Mouse (Mus musculus): ENCODE data around the gene Cab39l. TPM values are rescaled to one million over a fixed set of nuclear protein-coding genes. Genes with fewer than 3 reads are reported as not detected.

The Cab39l gene
- polyA plus RNA-seq, 1 experiment from 2014 or later = 39.8 TPM

DNA sequence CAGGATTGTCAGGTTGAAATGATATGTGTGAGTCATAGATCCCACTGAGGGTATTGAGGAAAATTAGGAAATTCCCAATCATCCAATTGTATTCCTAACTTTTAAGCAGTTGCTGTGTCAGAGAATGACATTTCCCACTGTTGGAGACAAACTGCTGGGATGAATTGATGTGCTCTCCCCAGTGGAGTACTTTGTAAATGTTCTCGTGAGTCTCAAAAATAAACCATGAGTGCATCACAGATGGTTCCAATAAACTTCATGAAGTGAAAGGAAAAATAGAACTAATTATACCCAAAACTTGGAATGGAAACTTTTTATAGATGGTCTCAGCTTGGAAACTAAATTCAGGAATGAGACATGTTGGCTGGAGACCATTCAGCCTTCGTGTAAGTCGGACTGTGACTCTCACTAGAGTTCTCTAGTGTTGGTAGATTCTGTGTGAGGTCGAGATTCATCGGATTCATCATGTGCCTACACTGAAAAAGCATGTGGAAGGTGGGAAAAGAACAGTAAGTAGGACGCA lies 73.2 kb downstream of the Cab39l start:
- Histone ChIP-seq H3K9me3 (no peaks in the 10 kb centered on the region), H3K36me3 (no peaks in the 10 kb centered on the region), H3K27ac (peak overlapping the region; percentile 76; the same call in 1 of the 2 replicates), H3K9ac (no peak overlapping the region), H3K4me1 (peaks cover 4% of the 10 kb centered on the region; the same call in 1 of the 2 replicates), H3K27me3 (no peaks in the 10 kb centered on the region), H3K4me2 (no peak overlapping the region), H3K4me3 (no peak overlapping the region)
- no peak for ATAC-seq (ENCODE audit: insufficient number of reproducible peaks, insufficient read depth, low FRiP score, low TSS enrichment, low read depth)
- 56% methylated on average over 6 of the region's 6 CpGs for WGBS

- ATAC-seq (ENCODE audit: insufficient number of reproducible peaks, insufficient read depth, low FRiP score, low TSS enrichment, low read depth) = no peak
- Histone ChIP-seq H3K27ac (no peak overlapping the region), H3K4me1 (no peaks in the 10 kb centered on the region), H3K9ac (no peak overlapping the region), H3K4me3 (no peak overlapping the region), H3K27me3 (no peaks in the 10 kb centered on the region), H3K36me3 (no peaks in the 10 kb centered on the region), H3K9me3 (no peaks in the 10 kb centered on the region), H3K4me2 (no peak overlapping the region)
- WGBS = 82% methylated on average over 5 of the region's 5 CpGs
Observed at GRCm38 (mm10) chr14:59525843-59526242, 85.1 kb downstream of the Cab39l start.

GRCm38 (mm10) chr14:59530801-59531200 lies 90.0 kb downstream of the Cab39l start:
- H3K27ac ChIP-seq = no peak overlapping the region
- H3K4me1 ChIP-seq = no peaks in the 10 kb centered on the region
- no peak overlapping the region for H3K9ac ChIP-seq
- no peaks in the 10 kb centered on the region for H3K9me3 ChIP-seq
- ATAC-seq (ENCODE audit: insufficient number of reproducible peaks, insufficient read depth, low FRiP score, low TSS enrichment, low read depth) = no peak
- H3K36me3 ChIP-seq = no peaks in the 10 kb centered on the region
- no peak overlapping the region for H3K4me3 ChIP-seq
- no peak overlapping the region for H3K4me2 ChIP-seq
- no peaks in the 10 kb centered on the region for H3K27me3 ChIP-seq
- 76% methylated on average over 1 of the region's 1 CpGs for WGBS

DNA sequence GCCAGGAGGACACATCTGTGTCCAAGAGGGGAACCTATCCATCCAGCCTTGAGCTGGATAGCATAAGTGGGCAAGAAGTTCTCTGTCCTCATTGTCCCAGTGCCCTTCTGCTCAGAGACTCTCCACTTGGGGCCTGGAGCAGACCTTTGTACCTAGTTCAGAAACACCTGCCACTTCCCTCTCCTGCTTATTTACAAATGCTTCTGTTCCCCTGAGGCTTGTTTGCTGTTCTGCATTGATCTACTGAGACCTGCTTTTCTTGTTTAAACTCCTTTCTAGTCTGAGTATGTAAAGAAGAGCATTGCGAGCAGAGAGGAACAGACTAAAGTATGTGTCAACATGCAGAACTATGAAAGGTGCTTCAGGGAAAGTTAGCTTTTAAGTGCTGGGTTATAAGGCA lies 92.2 kb downstream of the Cab39l start:
- Histone ChIP-seq H3K9me3 (no peaks in the 10 kb centered on the region), H3K36me3 (no peaks in the 10 kb centered on the region), H3K27me3 (no peaks in the 10 kb centered on the region), H3K9ac (no peak overlapping the region), H3K4me3 (no peak overlapping the region), H3K4me2 (no peak overlapping the region), H3K27ac (no peak overlapping the region), H3K4me1 (no peaks in the 10 kb centered on the region)
- 74% methylated on average over 1 of the region's 1 CpGs for WGBS
- ATAC-seq (ENCODE audit: insufficient number of reproducible peaks, insufficient read depth, low FRiP score, low TSS enrichment, low read depth) = no peak

DNA sequence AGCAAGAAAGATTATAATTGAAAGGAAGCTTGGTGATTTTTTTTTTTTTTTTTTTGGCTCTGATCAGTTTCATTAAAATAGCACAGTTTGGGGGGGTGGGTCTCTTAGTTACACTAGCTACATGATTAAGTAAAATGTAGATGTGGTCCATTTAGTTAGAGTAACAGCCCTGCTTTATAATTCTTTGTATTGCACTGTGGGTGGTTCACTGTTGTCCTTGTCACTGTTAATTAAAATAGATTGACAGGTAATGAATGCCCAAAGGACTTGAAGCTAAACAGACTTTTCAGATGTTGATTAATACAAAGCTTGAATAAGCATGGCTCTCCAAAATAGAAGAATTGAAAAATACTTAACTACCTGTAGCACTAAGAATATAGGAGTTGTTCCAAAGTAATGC lies 93.1 kb downstream of the Cab39l start:
- Histone ChIP-seq H3K4me3 (no peak overlapping the region), H3K4me1 (no peaks in the 10 kb centered on the region), H3K4me2 (no peak overlapping the region), H3K9ac (no peak overlapping the region), H3K9me3 (no peaks in the 10 kb centered on the region), H3K27ac (no peak overlapping the region), H3K27me3 (no peaks in the 10 kb centered on the region), H3K36me3 (no peaks in the 10 kb centered on the region)
- ATAC-seq (ENCODE audit: insufficient number of reproducible peaks, insufficient read depth, low FRiP score, low TSS enrichment, low read depth) = no peak

DNA sequence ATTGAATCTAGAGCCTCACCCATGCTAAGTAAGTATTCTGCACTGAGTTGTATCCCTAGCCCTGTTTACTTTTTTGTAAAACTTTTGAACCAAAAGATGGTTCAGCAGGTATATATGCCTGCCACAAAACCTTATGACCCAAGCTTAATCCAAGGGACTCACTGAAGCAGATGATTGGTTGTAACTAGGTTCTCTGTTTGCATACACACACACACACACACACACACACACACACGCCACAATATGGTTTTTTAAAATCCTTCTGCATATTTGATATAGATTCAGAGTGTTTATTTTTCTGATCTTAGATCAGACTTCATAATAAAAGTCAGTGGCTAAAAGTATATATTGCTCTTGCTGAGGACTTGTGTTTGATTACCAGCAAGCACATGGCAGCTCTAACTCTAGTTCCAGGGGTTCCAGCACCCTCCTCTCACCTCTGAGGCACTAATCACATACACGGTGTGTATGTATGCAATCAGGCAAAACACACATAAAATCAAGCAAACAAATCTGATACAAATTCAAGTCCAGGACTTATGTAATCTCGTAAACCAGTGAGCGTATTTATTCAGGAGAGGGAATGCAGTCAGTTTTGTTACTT lies 97.2 kb downstream of the Cab39l start:
- Histone ChIP-seq H3K9ac (no peak overlapping the region), H3K4me3 (no peak overlapping the region), H3K36me3 (no peaks in the 10 kb centered on the region), H3K9me3 (no peaks in the 10 kb centered on the region), H3K4me1 (no peaks in the 10 kb centered on the region), H3K27ac (no peak overlapping the region), H3K4me2 (no peak overlapping the region), H3K27me3 (no peaks in the 10 kb centered on the region)
- ATAC-seq (ENCODE audit: insufficient number of reproducible peaks, insufficient read depth, low FRiP score, low TSS enrichment, low read depth) = no peak
- WGBS = 87% methylated on average over 4 of the region's 4 CpGs

GRCm38 (mm10) chr14:59540230-59540629 lies 99.5 kb downstream of the Cab39l start:
- H3K4me3 ChIP-seq = no peak overlapping the region
- no peak overlapping the region for H3K4me2 ChIP-seq
- H3K9ac ChIP-seq = no peak overlapping the region
- no peak overlapping the region for H3K27ac ChIP-seq
- H3K4me1 ChIP-seq = no peaks in the 10 kb centered on the region
- H3K27me3 ChIP-seq = no peaks in the 10 kb centered on the region
- H3K36me3 ChIP-seq = no peaks in the 10 kb centered on the region
- WGBS = 85% methylated on average over 2 of the region's 2 CpGs
- no peak for ATAC-seq (ENCODE audit: insufficient number of reproducible peaks, insufficient read depth, low FRiP score, low TSS enrichment, low read depth)
- no peaks in the 10 kb centered on the region for H3K9me3 ChIP-seq

GRCm38 (mm10) chr14:59540761-59541160 lies 100.0 kb downstream of the Cab39l start:
- H3K4me2 ChIP-seq = no peak overlapping the region
- H3K27ac ChIP-seq = no peak overlapping the region
- no peaks in the 10 kb centered on the region for H3K4me1 ChIP-seq
- H3K27me3 ChIP-seq = no peaks in the 10 kb centered on the region
- H3K4me3 ChIP-seq = no peak overlapping the region
- H3K9ac ChIP-seq = no peak overlapping the region
- 82% methylated on average over 6 of the region's 6 CpGs for WGBS
- no peaks in the 10 kb centered on the region for H3K36me3 ChIP-seq
- no peak for ATAC-seq (ENCODE audit: insufficient number of reproducible peaks, insufficient read depth, low FRiP score, low TSS enrichment, low read depth)
- H3K9me3 ChIP-seq = no peaks in the 10 kb centered on the region

DNA sequence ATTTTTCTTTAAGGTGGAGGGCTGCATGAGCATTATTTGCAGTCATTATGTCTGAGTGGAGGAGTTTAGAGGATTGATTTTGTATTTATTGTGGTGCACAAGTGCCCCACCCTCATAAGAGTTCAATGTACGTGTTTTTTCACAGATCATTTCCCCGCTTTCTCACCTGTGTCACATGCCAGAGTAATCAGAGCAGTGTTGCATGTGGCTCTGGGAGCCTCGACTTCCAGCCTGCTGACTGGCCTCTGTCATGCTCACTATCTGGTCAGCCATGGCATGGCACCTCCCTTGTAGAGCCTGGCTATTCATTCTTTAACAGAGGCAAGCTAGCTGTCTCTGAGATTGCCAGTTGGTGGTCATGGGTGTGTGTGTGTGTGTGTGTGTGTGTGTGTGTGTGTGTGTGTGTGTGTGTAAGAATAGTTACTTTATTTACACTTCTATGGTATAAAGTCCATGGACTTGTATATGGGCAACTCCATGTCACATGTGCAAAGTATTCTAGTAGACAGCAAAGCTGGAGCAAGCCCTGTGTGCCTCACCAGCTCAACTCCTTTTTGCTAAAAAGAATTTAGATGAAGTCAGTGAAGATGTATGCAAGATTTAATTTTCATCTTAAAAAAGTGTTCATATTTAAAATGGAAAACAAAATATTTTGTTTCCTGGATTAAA lies 102.5 kb downstream of the Cab39l start:
- 85% methylated on average over 3 of the region's 3 CpGs for WGBS
- no peaks in the 10 kb centered on the region for H3K36me3 ChIP-seq
- no peak for ATAC-seq (ENCODE audit: insufficient number of reproducible peaks, insufficient read depth, low FRiP score, low TSS enrichment, low read depth)
- no peak overlapping the region for H3K4me3 ChIP-seq
- no peak overlapping the region for H3K27ac ChIP-seq
- H3K27me3 ChIP-seq = no peaks in the 10 kb centered on the region
- no peaks in the 10 kb centered on the region for H3K4me1 ChIP-seq
- H3K9ac ChIP-seq = no peak overlapping the region
- no peak overlapping the region for H3K4me2 ChIP-seq
- H3K9me3 ChIP-seq = no peaks in the 10 kb centered on the region

DNA sequence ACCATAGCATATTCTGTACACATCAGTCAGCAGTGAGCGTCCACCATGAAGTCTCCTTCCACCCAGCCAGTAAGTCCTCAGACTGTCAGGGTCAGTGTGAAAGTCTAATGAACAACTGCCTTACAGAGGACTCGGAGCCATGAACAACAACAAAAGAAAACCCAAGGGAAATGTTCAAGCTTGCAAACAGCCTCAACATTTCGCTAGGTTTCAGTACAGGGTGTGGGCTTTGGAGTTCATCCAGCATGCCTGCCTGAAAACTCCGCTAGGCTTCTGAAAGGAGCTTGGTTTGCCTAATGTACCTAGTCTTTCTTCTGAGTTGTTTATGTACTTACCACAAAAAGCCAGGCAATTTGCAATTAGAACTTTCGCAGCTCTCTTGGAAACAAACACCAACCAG lies 103.2 kb downstream of the Cab39l start:
- Histone ChIP-seq H3K4me3 (no peak overlapping the region), H3K9me3 (no peaks in the 10 kb centered on the region), H3K9ac (no peak overlapping the region), H3K27ac (no peak overlapping the region), H3K36me3 (no peaks in the 10 kb centered on the region), H3K4me1 (peaks cover 5% of the 10 kb centered on the region; the same call in 1 of the 2 replicates), H3K27me3 (no peaks in the 10 kb centered on the region), H3K4me2 (no peak overlapping the region)
- no peak for ATAC-seq (ENCODE audit: insufficient number of reproducible peaks, insufficient read depth, low FRiP score, low TSS enrichment, low read depth)
- WGBS = 70% methylated on average over 5 of the region's 5 CpGs

- no peaks in the 10 kb centered on the region for H3K27me3 ChIP-seq
- no peaks in the 10 kb centered on the region for H3K36me3 ChIP-seq
- no peak overlapping the region for H3K27ac ChIP-seq
- peaks cover 7% of the 10 kb centered on the region; the same call in 1 of the 2 replicates for H3K4me1 ChIP-seq
- H3K4me3 ChIP-seq = no peak overlapping the region
- H3K4me2 ChIP-seq = no peak overlapping the region
- no peak overlapping the region for H3K9ac ChIP-seq
- WGBS = 85% methylated on average over 7 of the region's 7 CpGs
- ATAC-seq (ENCODE audit: insufficient number of reproducible peaks, insufficient read depth, low FRiP score, low TSS enrichment, low read depth) = no peak
- no peaks in the 10 kb centered on the region for H3K9me3 ChIP-seq
Observed at GRCm38 (mm10) chr14:59546162-59546880, 105.5 kb downstream of the Cab39l start.

DNA sequence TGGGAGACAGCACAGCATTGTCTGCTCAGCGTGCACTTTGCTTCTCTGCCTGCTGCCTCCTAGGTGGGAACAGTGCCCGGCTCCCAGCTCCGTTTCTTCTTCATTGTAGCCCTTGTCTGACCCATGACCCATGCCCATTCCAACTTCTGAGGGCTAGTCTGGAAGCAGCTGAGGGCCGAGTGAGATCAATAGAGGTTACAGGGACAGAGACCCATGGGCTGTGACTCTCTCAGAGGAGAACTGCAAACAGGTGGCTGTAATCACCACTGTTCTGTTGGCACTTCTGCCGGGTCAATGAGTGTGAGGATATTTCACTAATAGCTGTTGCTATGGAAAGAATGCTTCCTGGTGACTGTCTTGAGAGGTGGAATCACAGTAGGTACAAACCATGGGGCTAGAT lies 106.8 kb downstream of the Cab39l start:
- no peak overlapping the region for H3K4me2 ChIP-seq
- H3K9ac ChIP-seq = no peak overlapping the region
- no peaks in the 10 kb centered on the region for H3K9me3 ChIP-seq
- ATAC-seq (ENCODE audit: insufficient number of reproducible peaks, insufficient read depth, low FRiP score, low TSS enrichment, low read depth) = no peak
- H3K4me3 ChIP-seq = no peak overlapping the region
- WGBS = 64% methylated on average over 5 of the region's 5 CpGs
- H3K27me3 ChIP-seq = no peaks in the 10 kb centered on the region
- H3K36me3 ChIP-seq = no peaks in the 10 kb centered on the region
- H3K27ac ChIP-seq = no peak overlapping the region
- H3K4me1 ChIP-seq = peaks cover 7% of the 10 kb centered on the region

Data from embryonic facial prominence, embryonic 13.5 days (tissue).